Mouse (Mus musculus) small intestine, adult 2 months (tissue): ENCODE measurements around the gene Elovl7. TPM values are rescaled to one million over a fixed set of nuclear protein-coding genes. Genes with fewer than 3 reads are reported as not detected.

Experiments
- H3K27ac ChIP-seq: fragments of 200-500 bp; 2 replicates; pipeline ENCODE4 v1.5.1; 2012; ENCODE audit warnings: low read depth, low read length, control low read depth, inconsistent platforms; ENCODE audit not compliant: insufficient read depth
- H3K27me3 ChIP-seq: fragments of 200-500 bp; 2 replicates; pipeline ENCODE4 v1.6.1; 2012; ENCODE audit warnings: mild to moderate bottlenecking, moderate library complexity, low read length, inconsistent platforms; ENCODE audit not compliant: control insufficient read depth, insufficient read depth
- H3K36me3 ChIP-seq: fragments of 200-500 bp; 2 replicates; pipeline ENCODE4 v1.6.1; 2012; ENCODE audit warnings: mild to moderate bottlenecking, low read length, control low read depth, inconsistent platforms; ENCODE audit not compliant: control insufficient read depth, insufficient read depth
- H3K4me1 ChIP-seq: fragments of 200-500 bp; 2 replicates; pipeline ENCODE4 v1.6.1; 2012; ENCODE audit warnings: low read length, inconsistent platforms, mixed read lengths; ENCODE audit not compliant: control insufficient read depth, insufficient read depth, insufficient read length
- H3K4me3 ChIP-seq: fragments of 200-500 bp; 2 replicates; pipeline ENCODE4 v1.5.1; 2012; ENCODE audit warnings: low read depth, mild to moderate bottlenecking, control low read depth, inconsistent platforms, low read length, moderate library complexity
- CTCF ChIP-seq: fragments of 200-500 bp; IDR thresholded peaks from 2 replicates; pipeline ENCODE4 v1.5.1; 2012; ENCODE audit warnings: low read depth, mild to moderate bottlenecking, control low read depth, inconsistent platforms, low read length, moderate library complexity, mixed read lengths; ENCODE audit not compliant: insufficient replicate concordance, insufficient read length; ENCODE audit errors: extremely low read depth
- POLR2A ChIP-seq: fragments of 200-500 bp; IDR thresholded peaks from 2 replicates; pipeline ENCODE4 v1.6.1; 2012; ENCODE audit warnings: low read depth, mild to moderate bottlenecking, control low read depth, inconsistent platforms, low read length, moderate library complexity
- WGBS: fragments of 180-500 bp; shearing (Covaris S2); methylation state at CpG from one replicate; pipeline ENCODE4 v1.1.7; 2018; 5-methylcytosine and 5-hydroxymethylcytosine counted together
- polyA plus RNA-seq: library from polyadenylated mRNA; depleted of rRNA; stranded (reverse); fragments of >200 nt; gene quantifications from 2 replicates; pipeline ENCODE4 v1.2.3, GENCODE M21; 2012

Elovl7 gene
- polyA plus RNA-seq, 1 experiment: 3.7 TPM

DNA sequence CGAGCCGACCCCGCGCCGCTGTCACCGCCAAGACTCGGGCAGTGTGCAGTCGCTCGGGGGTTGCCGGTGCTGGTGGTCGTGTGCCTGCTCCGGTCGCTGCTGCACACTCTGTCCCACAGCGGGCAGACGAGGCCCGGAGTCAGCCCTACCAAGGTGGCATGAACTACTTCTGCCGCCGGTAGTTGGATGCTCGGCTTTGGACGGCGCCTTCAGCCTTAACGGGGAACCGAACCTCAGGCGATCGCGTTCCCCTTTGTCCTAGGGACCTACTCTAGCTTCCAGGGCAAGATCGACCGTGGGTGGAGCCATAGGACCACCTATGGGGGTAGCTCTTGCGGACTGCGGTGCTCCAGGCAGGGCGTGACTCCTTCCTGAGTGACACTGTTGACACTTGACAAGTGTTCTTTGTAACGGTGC lies 102.3 kb downstream of the Elovl7 start:
- no peak overlapping the region for H3K27ac ChIP-seq
- TF ChIP-seq CTCF: no peak
- TF ChIP-seq POLR2A: no peak
- 1% methylated on average over 32 of the region's 32 CpGs for WGBS

GRCm38 (mm10) chr13:108317414-108317813 lies 103.2 kb downstream of the Elovl7 start:
- Histone ChIP-seq H3K27ac (no peak overlapping the region), H3K4me3 (no peak overlapping the region), H3K36me3 (no peaks in the 10 kb centered on the region), H3K27me3 (no peaks in the 10 kb centered on the region), H3K4me1 (no peaks in the 10 kb centered on the region; the same call in 1 of the 2 replicates)
- whole genome bisulfite sequencing: 89% methylated on average over 2 of the region's 2 CpGs
- no peak for TF ChIP-seq CTCF
- TF ChIP-seq POLR2A: no peak

More for the DNA sequence above, 102.3 kb downstream of the Elovl7 start:
- no peaks in the 10 kb centered on the region for H3K36me3 ChIP-seq
- H3K4me3 ChIP-seq: peak overlapping the region; percentile 97
- H3K4me1 ChIP-seq: no peaks in the 10 kb centered on the region; the same call in 1 of the 2 replicates
- H3K27me3 ChIP-seq: no peaks in the 10 kb centered on the region

- H3K4me1 ChIP-seq: no peaks in the 10 kb centered on the region; the same call in 1 of the 2 replicates
- H3K27me3 ChIP-seq: no peaks in the 10 kb centered on the region
- WGBS: 93% methylated on average over 8 of the region's 8 CpGs
- no peak overlapping the region for H3K27ac ChIP-seq
- no peak overlapping the region for H3K4me3 ChIP-seq
- TF ChIP-seq CTCF (no peak), POLR2A (no peak)
- H3K36me3 ChIP-seq: peaks cover 1% of the 10 kb centered on the region; the same call in 1 of the 2 replicates
Observed at GRCm38 (mm10) chr13:108319028-108319427, 104.8 kb downstream of the Elovl7 start.

DNA sequence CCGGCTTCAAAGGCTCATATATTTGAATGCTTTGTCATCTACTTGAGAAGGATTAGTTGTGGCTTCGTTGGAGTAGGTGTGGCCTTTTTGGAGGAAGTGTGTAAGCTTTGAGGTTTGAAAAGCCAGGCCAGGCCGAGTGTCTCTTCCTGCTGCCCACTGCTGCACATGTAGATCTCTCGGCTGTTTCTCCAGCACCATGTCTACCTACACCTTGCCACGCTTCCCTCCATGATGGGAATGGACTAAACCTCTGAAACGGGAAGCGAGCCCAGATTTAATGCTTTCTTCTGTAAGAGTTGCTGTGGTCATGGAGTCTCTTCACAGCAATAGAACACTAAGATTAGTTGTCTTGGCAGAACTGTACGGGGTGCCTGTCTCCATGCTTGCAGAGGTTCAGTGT lies 106.0 kb downstream of the Elovl7 start:
- Histone ChIP-seq H3K36me3 (peaks cover 1% of the 10 kb centered on the region; the same call in 1 of the 2 replicates), H3K27ac (no peak overlapping the region), H3K4me3 (no peak overlapping the region), H3K4me1 (no peaks in the 10 kb centered on the region; the same call in 1 of the 2 replicates), H3K27me3 (no peaks in the 10 kb centered on the region)
- TF ChIP-seq POLR2A (no peak), CTCF (no peak)
- 89% methylated on average over 8 of the region's 8 CpGs for WGBS

- 95% methylated on average over 2 of the region's 2 CpGs for WGBS
- Histone ChIP-seq H3K36me3 (peaks cover 1% of the 10 kb centered on the region; the same call in 1 of the 2 replicates), H3K4me1 (peaks cover 4% of the 10 kb centered on the region; the same call in 1 of the 2 replicates), H3K27ac (no peak overlapping the region), H3K4me3 (no peak overlapping the region), H3K27me3 (no peaks in the 10 kb centered on the region)
- TF ChIP-seq CTCF: no peak
- TF ChIP-seq POLR2A: no peak
Observed at GRCm38 (mm10) chr13:108322466-108322865, 108.3 kb downstream of the Elovl7 start.

- no peak for TF ChIP-seq POLR2A
- TF ChIP-seq CTCF: no peak
- Histone ChIP-seq H3K27me3 (no peaks in the 10 kb centered on the region), H3K4me3 (no peak overlapping the region), H3K27ac (no peak overlapping the region), H3K4me1 (peaks cover 4% of the 10 kb centered on the region; the same call in 1 of the 2 replicates), H3K36me3 (peaks cover 1% of the 10 kb centered on the region; the same call in 1 of the 2 replicates)
- 91% methylated on average over 2 of the region's 2 CpGs for WGBS
Observed at GRCm38 (mm10) chr13:108323317-108323716, 109.1 kb downstream of the Elovl7 start.

DNA sequence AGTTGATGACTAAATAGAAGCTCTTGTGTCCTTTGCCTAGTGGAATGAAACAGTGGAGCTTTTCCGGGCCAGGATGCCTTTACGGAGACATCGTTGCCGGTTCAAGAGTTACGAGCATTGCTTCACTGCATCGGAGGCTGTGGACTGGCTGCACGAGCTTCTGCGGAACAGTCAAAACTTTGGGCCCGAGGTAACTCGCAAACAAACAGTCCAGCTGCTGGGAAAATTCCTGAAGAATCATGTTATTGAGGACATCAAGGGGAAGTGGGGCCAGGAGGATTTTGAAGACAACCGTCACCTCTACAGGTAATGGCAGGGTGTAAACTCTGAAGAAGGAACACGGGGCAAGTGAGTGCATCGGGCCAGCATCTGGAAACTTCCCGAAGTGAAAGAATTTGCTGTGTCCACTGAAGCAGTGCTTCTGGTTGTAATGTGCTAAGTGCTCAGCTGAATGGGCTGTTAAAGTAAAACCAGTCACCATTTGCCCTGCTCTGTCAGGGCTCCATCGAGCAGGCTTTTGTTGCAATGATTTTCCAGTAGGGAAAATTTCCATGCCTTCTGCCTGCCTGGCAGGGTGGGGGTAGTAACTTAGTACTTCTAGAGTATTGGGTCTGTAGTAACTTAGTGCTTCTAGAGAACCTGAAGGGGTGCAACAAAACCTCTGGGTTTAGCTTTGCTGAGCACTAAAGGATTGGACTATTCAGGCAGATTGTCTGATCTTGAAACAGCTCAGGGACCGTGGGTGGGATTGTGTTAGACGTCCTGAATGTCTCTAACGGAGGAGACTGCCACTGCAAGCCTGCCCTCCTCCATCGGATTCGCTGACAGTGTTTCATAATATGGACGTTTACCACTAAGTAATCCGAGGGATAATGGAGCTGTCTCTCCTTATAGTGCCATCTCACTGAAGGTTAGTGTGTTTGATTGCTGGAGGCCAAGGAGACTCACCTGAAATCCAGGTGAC lies 109.9 kb downstream of the Elovl7 start:
- WGBS: 91% methylated on average over 22 of the region's 22 CpGs
- Histone ChIP-seq H3K4me3 (no peak overlapping the region), H3K4me1 (peaks cover 4% of the 10 kb centered on the region; the same call in 1 of the 2 replicates), H3K27me3 (no peaks in the 10 kb centered on the region), H3K27ac (no peak overlapping the region), H3K36me3 (peaks cover 1% of the 10 kb centered on the region; the same call in 1 of the 2 replicates)
- TF ChIP-seq CTCF (no peak), POLR2A (no peak)
